8 mouse cellular contexts compared by ENCODE assay signal in genomic region chr2:74388078-74388477, GRCm38 (mm10).
"Had no signal": no experiment of that assay in that cellular context is flagged by ENCODE, and none has a peak within 500 bp of the region (broad histone marks: within the 10 kb centered on the region; RNA-seq: fewer than 3 reads in every experiment).

No protein-coding gene starts in this region.

- DNase-seq: kidney, adult 18-20 months; kidney, postnatal 10 days; kidney, postnatal 4 days; liver, embryonic 13.5 days; liver, postnatal 0 days; lung, postnatal 14 days; thymus, adult 2 months; thymus, postnatal 25 days had no signal
